Mouse (Mus musculus) MEL (cell line): Measurements from ENCODE around the gene Kcna7. TPM values are rescaled to one million over a fixed set of nuclear protein-coding genes. Genes with fewer than 3 reads are reported as not detected.
A peak's percentile ranks its signal among the peaks of the same experiment; 100 is the strongest.

Source experiments
- DNase-seq: peaks from one replicate; pipeline ENCODE4 v3.0.0; 2011; ENCODE audit warnings: low read depth, low spot score
- H3K27ac ChIP-seq: 2 replicates; pipeline ENCODE4 v1.5.1; 2012; ENCODE audit warnings: low read depth, mild to moderate bottlenecking, control low read depth, low read length, moderate library complexity; ENCODE audit not compliant: control insufficient read depth
- H3K27me3 ChIP-seq, 2 experiments: fragments of 150-350 bp in 1 of 2; sonication (generic) in 1 of 2; 2 replicates each; pipeline ENCODE4 v1.6.1; 2012; ENCODE audit warnings: low read length in 2 of 2, mild to moderate bottlenecking in 2 of 2, improper control_type of control experiment in 1 of 2, moderate library complexity in 1 of 2; ENCODE audit not compliant: insufficient read depth in 2 of 2, control insufficient read depth in 1 of 2
- H3K36me3 ChIP-seq, 2 experiments: 2 replicates each; pipeline ENCODE4 v1.6.1; 2012 to 2014; ENCODE audit warnings: low read length in 2 of 2, improper control_type of control experiment in 1 of 2, inconsistent platforms in 1 of 2, mild to moderate bottlenecking in 1 of 2; ENCODE audit not compliant: insufficient read depth in 2 of 2, control insufficient read depth in 1 of 2
- H3K4me1 ChIP-seq, 2 experiments: fragments of 150-350 bp in 1 of 2; sonication (generic) in 1 of 2; 2 replicates each; pipeline ENCODE4 v1.6.1; 2012; ENCODE audit warnings: low read length in 2 of 2, improper control_type of control experiment in 1 of 2, mild to moderate bottlenecking in 1 of 2; ENCODE audit not compliant: insufficient read depth in 2 of 2, control insufficient read depth in 1 of 2
- H3K4me3 ChIP-seq, 2 experiments: fragments of 150-350 bp in 1 of 2; sonication (generic) in 1 of 2; 2 replicates each; pipeline ENCODE4 v1.5.1; 2012; ENCODE audit warnings: low read depth in 2 of 2, low read length in 2 of 2, mild to moderate bottlenecking in 2 of 2, moderate library complexity in 2 of 2, control low read depth in 1 of 2, improper control_type of control experiment in 1 of 2; ENCODE audit not compliant: control insufficient read depth in 1 of 2, insufficient read depth in 1 of 2
- H3K79me2 ChIP-seq: 2 replicates; pipeline ENCODE4 v1.6.1; 2012; ENCODE audit warnings: mild to moderate bottlenecking, low read length, moderate library complexity; ENCODE audit not compliant: control insufficient read depth, poor library complexity, insufficient read depth
- H3K9ac ChIP-seq: 2 replicates; pipeline ENCODE4 v1.6.1; 2012; ENCODE audit warnings: low read depth, mild to moderate bottlenecking, control low read depth, low read length, moderate library complexity; ENCODE audit not compliant: control insufficient read depth, poor library complexity, severe bottlenecking
- H3K9me3 ChIP-seq: fragments of 150-350 bp; sonication (generic); replicated peaks from 2 replicates; pipeline ENCODE4 v1.6.1; 2012; ENCODE audit warnings: mild to moderate bottlenecking, low read length, improper control_type of control experiment, moderate library complexity; ENCODE audit not compliant: insufficient read depth
- BHLHE40 ChIP-seq: IDR thresholded peaks from 2 replicates; pipeline ENCODE4 v1.6.1; 2012; ENCODE audit warnings: low read depth, mild to moderate bottlenecking, inconsistent platforms, low read length, improper control_type of control experiment, borderline replicate concordance
- CHD1 ChIP-seq: IDR thresholded peaks from 2 replicates; pipeline ENCODE4 v1.6.1; 2012; ENCODE audit warnings: low read depth, mild to moderate bottlenecking, inconsistent platforms, low read length, improper control_type of control experiment
- CHD2 ChIP-seq: IDR thresholded peaks from 2 replicates; pipeline ENCODE4 v1.6.1; 2011; ENCODE audit warnings: low read length, improper control_type of control experiment
- CTCF ChIP-seq, 3 experiments: IDR thresholded peaks in 2 of 3; conservative IDR thresholded peaks in 1 of 3; 2 replicates each; pipeline ENCODE4 v1.5.1; 2011 to 2012; ENCODE audit warnings: low read length in 3 of 3, low read depth in 2 of 3, mild to moderate bottlenecking in 2 of 3, improper control_type of control experiment in 1 of 3, inconsistent platforms in 1 of 3, mixed read lengths in 1 of 3, moderate library complexity in 1 of 3; ENCODE audit not compliant: control insufficient read depth in 1 of 3, insufficient read depth in 1 of 3, poor library complexity in 1 of 3, severe bottlenecking in 1 of 3
- E2F4 ChIP-seq: IDR thresholded peaks from 2 replicates; pipeline ENCODE4 v1.6.1; 2011; ENCODE audit warnings: low read depth, low read length, improper control_type of control experiment, borderline replicate concordance
- EP300 ChIP-seq, 2 experiments: IDR thresholded peaks; 2 replicates each; pipeline ENCODE4 v1.6.1; 2011; ENCODE audit warnings: improper control_type of control experiment in 2 of 2, low read length in 2 of 2, low read depth in 1 of 2, mild to moderate bottlenecking in 1 of 2
- GABPA ChIP-seq: IDR thresholded peaks from 2 replicates; pipeline ENCODE4 v1.6.1; 2012; ENCODE audit warnings: low read depth, mild to moderate bottlenecking, inconsistent platforms, low read length, improper control_type of control experiment, moderate library complexity
- GATA1 ChIP-seq: IDR thresholded peaks from 2 replicates; pipeline ENCODE4 v1.6.1; 2011; ENCODE audit warnings: low read depth, low read length, improper control_type of control experiment
- HCFC1 ChIP-seq: IDR thresholded peaks from 2 replicates; pipeline ENCODE4 v1.6.1; 2012; ENCODE audit warnings: low read depth, mild to moderate bottlenecking, inconsistent platforms, low read length, improper control_type of control experiment, moderate library complexity
- JUND ChIP-seq: IDR thresholded peaks from 2 replicates; pipeline ENCODE4 v1.6.1; 2011; ENCODE audit warnings: low read depth, mild to moderate bottlenecking, improper control_type of control experiment, low read length
- KAT2A ChIP-seq: conservative IDR thresholded peaks from 2 replicates; pipeline ENCODE4 v1.6.1; 2012; ENCODE audit warnings: low read depth, low read length, improper control_type of control experiment, inconsistent platforms
- MAFK ChIP-seq: IDR thresholded peaks from 2 replicates; pipeline ENCODE4 v1.6.1; 2011; ENCODE audit warnings: low read depth, mild to moderate bottlenecking, low read length, improper control_type of control experiment, borderline replicate concordance
- MAZ ChIP-seq: IDR thresholded peaks from 2 replicates; pipeline ENCODE4 v1.6.1; 2012; ENCODE audit warnings: low read depth, mild to moderate bottlenecking, inconsistent platforms, low read length, improper control_type of control experiment
- MEF2A ChIP-seq: IDR thresholded peaks from 2 replicates; pipeline ENCODE4 v1.6.1; 2014; ENCODE audit warnings: low read depth, mild to moderate bottlenecking, inconsistent platforms, low read length, improper control_type of control experiment; ENCODE audit not compliant: poor library complexity, insufficient replicate concordance, severe bottlenecking; ENCODE audit errors: extremely low read depth
- MXI1 ChIP-seq: IDR thresholded peaks from 2 replicates; pipeline ENCODE4 v1.6.1; 2011; ENCODE audit warnings: mild to moderate bottlenecking, low read depth, low read length, improper control_type of control experiment
- MYB ChIP-seq: IDR thresholded peaks from 2 replicates; pipeline ENCODE4 v1.6.1; 2011; ENCODE audit warnings: mild to moderate bottlenecking, low read depth, low read length, improper control_type of control experiment
- MYC ChIP-seq: IDR thresholded peaks from 2 replicates; pipeline ENCODE4 v1.6.1; 2011; ENCODE audit warnings: low read depth, mild to moderate bottlenecking, low read length, improper control_type of control experiment, moderate library complexity
- NRF1 ChIP-seq: IDR thresholded peaks from 2 replicates; pipeline ENCODE4 v1.6.1; 2014; ENCODE audit warnings: low read depth, mild to moderate bottlenecking, inconsistent platforms, low read length, improper control_type of control experiment, moderate library complexity; ENCODE audit not compliant: poor library complexity, insufficient read depth, severe bottlenecking
- POLR2A ChIP-seq, 2 experiments: IDR thresholded peaks; 2 replicates each; pipeline ENCODE4 v1.6.1; 2011 to 2012; ENCODE audit warnings: low read length in 2 of 2, mild to moderate bottlenecking in 2 of 2, control low read depth in 1 of 2, improper control_type of control experiment in 1 of 2, low read depth in 1 of 2, moderate library complexity in 1 of 2; ENCODE audit not compliant: control insufficient read depth in 1 of 2, insufficient read depth in 1 of 2, poor library complexity in 1 of 2
- POLR2AphosphoS2 ChIP-seq: IDR thresholded peaks from 2 replicates; pipeline ENCODE4 v1.6.1; 2011; ENCODE audit warnings: low read length, improper control_type of control experiment
- POLR2AphosphoS5 ChIP-seq: IDR thresholded peaks from 2 replicates; pipeline ENCODE4 v1.6.1; 2012; ENCODE audit warnings: low read depth, borderline replicate concordance, mild to moderate bottlenecking, inconsistent platforms, low read length, moderate library complexity, mixed read lengths
- RAD21 ChIP-seq: IDR thresholded peaks from 2 replicates; pipeline ENCODE4 v1.6.1; 2011; ENCODE audit warnings: mild to moderate bottlenecking, low read depth, low read length, improper control_type of control experiment
- RCOR1 ChIP-seq: IDR thresholded peaks from 2 replicates; pipeline ENCODE4 v1.6.1; 2012; ENCODE audit warnings: low read depth, mild to moderate bottlenecking, inconsistent platforms, low read length, improper control_type of control experiment
- SIN3A ChIP-seq: IDR thresholded peaks from 2 replicates; pipeline ENCODE4 v1.6.1; 2012; ENCODE audit warnings: low read length, improper control_type of control experiment, inconsistent platforms
- SMC3 ChIP-seq: IDR thresholded peaks from 2 replicates; pipeline ENCODE4 v1.6.1; 2011; ENCODE audit warnings: low read depth, low read length, improper control_type of control experiment
- TAL1 ChIP-seq: IDR thresholded peaks from 2 replicates; pipeline ENCODE4 v1.6.1; 2012; ENCODE audit warnings: mild to moderate bottlenecking, inconsistent platforms, low read length, moderate library complexity, mixed read lengths
- TBP ChIP-seq: IDR thresholded peaks from 2 replicates; pipeline ENCODE4 v1.8.0; 2011; ENCODE audit warnings: low read depth, low read length, improper control_type of control experiment
- TCF12 ChIP-seq: IDR thresholded peaks from 2 replicates; pipeline ENCODE4 v1.6.1; 2014; ENCODE audit warnings: low read depth, mild to moderate bottlenecking, inconsistent platforms, low read length, improper control_type of control experiment, moderate library complexity
- UBTF ChIP-seq: IDR thresholded peaks from 2 replicates; pipeline ENCODE4 v1.6.1; 2012; ENCODE audit warnings: low read depth, mild to moderate bottlenecking, inconsistent platforms, low read length, improper control_type of control experiment, moderate library complexity, borderline replicate concordance; ENCODE audit not compliant: insufficient read depth
- USF1 ChIP-seq: IDR thresholded peaks from 2 replicates; pipeline ENCODE4 v1.6.1; 2014; ENCODE audit warnings: low read depth, mild to moderate bottlenecking, inconsistent platforms, low read length, improper control_type of control experiment, moderate library complexity
- USF2 ChIP-seq, 2 experiments: IDR thresholded peaks; 2 replicates each; pipeline ENCODE4 v1.6.1; 2011 to 2012; ENCODE audit warnings: improper control_type of control experiment in 2 of 2, low read length in 2 of 2, borderline replicate concordance in 1 of 2, inconsistent platforms in 1 of 2, low read depth in 1 of 2, mild to moderate bottlenecking in 1 of 2; ENCODE audit not compliant: insufficient read depth in 1 of 2
- ZC3H11A ChIP-seq: IDR thresholded peaks from 2 replicates; pipeline ENCODE4 v1.6.1; 2012; ENCODE audit warnings: low read depth, mild to moderate bottlenecking, inconsistent platforms, low read length, improper control_type of control experiment
- ZKSCAN1 ChIP-seq: IDR thresholded peaks from 2 replicates; pipeline ENCODE4 v1.6.1; 2012; ENCODE audit warnings: low read depth, mild to moderate bottlenecking, inconsistent platforms, low read length, improper control_type of control experiment, moderate library complexity
- ZMIZ1 ChIP-seq: IDR thresholded peaks from 2 replicates; pipeline ENCODE4 v1.6.1; 2012; ENCODE audit warnings: low read depth, mild to moderate bottlenecking, inconsistent platforms, low read length, improper control_type of control experiment, moderate library complexity
- polyA plus RNA-seq, 2 experiments: library from polyadenylated mRNA; stranded (reverse) in 1 of 2; unstranded in 1 of 2; fragments of >175 nt in 1 of 2; fragments of >200 nt in 1 of 2; gene quantifications; 2 replicates each; pipeline versions ENCODE4 v1.2.1 to v1.2.4; 2012; ENCODE audit warnings: low replicate concordance in 2 of 2, low read depth in 1 of 2; ENCODE audit not compliant: insufficient read length in 2 of 2, insufficient read depth in 1 of 2, missing spikeins in 1 of 2
- total RNA-seq: library from RNA; depleted of rRNA; stranded (reverse); fragments of 300-350 nt; gene quantifications from 2 replicates; pipeline ENCODE4 v1.2.3, GENCODE M21; 2012

The Kcna7 gene
- total and polyA plus RNA-seq, 3 experiments = 0.06 TPM; not detected in 2

DNA sequence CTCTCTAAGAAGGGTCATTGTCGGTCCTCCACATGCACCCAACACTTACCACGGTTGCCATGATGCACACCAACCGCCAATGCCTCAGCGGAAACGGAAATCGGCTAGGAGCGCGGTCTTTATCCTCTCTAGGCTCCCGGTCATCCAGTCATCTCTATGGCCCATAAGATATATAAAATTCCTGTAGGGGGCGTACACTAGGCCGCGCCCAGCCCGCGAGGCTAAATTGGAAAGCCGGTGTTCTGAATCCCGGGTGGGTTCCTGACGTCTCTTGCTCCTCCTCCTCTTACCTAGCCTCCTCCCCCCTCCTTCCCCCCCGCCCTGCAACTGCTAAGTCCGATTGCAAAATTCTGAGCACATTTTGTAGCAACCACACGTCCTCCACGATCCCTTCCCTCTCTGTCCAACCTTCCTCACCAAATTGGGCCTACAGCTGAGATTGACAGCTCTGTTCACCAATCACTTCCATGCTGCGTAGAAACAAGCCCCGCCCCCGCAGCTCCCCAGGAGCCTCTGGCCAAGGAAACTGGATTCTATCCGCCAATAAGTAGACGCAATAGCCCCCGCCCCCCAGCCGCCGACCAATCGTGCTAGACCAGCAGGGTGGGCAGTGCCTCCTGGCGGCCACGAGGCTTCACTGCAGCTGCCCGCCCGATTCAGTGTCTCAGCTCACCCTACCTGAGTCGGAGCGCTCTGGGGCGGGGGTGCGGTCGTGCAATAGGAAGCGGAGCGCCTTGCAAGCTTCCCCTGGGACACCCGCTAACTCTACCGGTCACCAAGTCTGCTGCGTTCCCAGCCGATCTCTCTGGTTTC is 29.0 kb downstream of the Kcna7 start, which contains the start of gene Gys1:
Gene Gys1 (plus strand): TSS at position 642 of the 813 bp plus-strand sequence.
- peak within 1 kb of the TSS; percentile 90 to 97 for H3K4me3 ChIP-seq
- peak within 1 kb of the TSS; percentile 90 for H3K27ac ChIP-seq
- peak within 1 kb of the TSS; percentile 97 for H3K9ac ChIP-seq
- peaks cover 50% of the 10 kb centered on the region for H3K79me2 ChIP-seq
- DNase-seq = peak; percentile 100
- peaks cover 8% of the 10 kb centered on the region in 2 experiments; a peak in 3 of 4 replicates for H3K36me3 ChIP-seq
- H3K4me1 ChIP-seq = peaks cover 0 to 9% of the 10 kb centered on the region in 2 experiments; a peak in 3 of 4 replicates
- no peaks in the 10 kb centered on the region for H3K27me3 ChIP-seq
- no peaks in the 10 kb centered on the region for H3K9me3 ChIP-seq
- peak; percentile 92 for TF ChIP-seq HCFC1
- TF ChIP-seq ZMIZ1 = peak; percentile 76
- peak; percentile 53; the same call in 1 of the 2 replicates for TF ChIP-seq NRF1
- peak; percentile 96 for TF ChIP-seq MXI1
- no peak for TF ChIP-seq MAFK
- peak; percentile 4 for TF ChIP-seq RAD21
- peak; percentile 62 to 79; a peak in 3 of 4 replicates for TF ChIP-seq POLR2A (IDR thresholded peaks at IDR 0.05; ENCODE audit: control insufficient read depth in 1 of 2, insufficient read depth in 1 of 2, low read depth in 1 of 2, low read length in 2 of 2, poor library complexity in 1 of 2)
- TF ChIP-seq POLR2AphosphoS5 = no peak
- TF ChIP-seq E2F4 = no peak
- TF ChIP-seq TAL1 = no peak
- TF ChIP-seq GATA1 = 0 out of 2 replicates have a peak, but pooled peaks have one; percentile 3
- TF ChIP-seq MEF2A = no peak
- TF ChIP-seq CHD2 = peak; percentile 87
- peak; percentile 62 for TF ChIP-seq TCF12
- TF ChIP-seq MAZ = peak; percentile 82
- no peak for TF ChIP-seq ZKSCAN1
- TF ChIP-seq MYB = peak; percentile 91
- peak; percentile 51 for TF ChIP-seq SMC3
- TF ChIP-seq USF1 = 0 out of 2 replicates have a peak, but pooled peaks have one; percentile 33
- peak; percentile 98 for TF ChIP-seq MYC
- peak; percentile 64 for TF ChIP-seq KAT2A
- peak; percentile 98 for TF ChIP-seq SIN3A
- no peak for TF ChIP-seq USF2 (IDR thresholded peaks at IDR 0.05; ENCODE audit: borderline replicate concordance in 1 of 2, insufficient read depth in 1 of 2, low read depth in 1 of 2, low read length in 2 of 2)
- peak; percentile 75 to 97 (median 93) for TF ChIP-seq CTCF (IDR thresholded peaks at IDR 0.05 in 2 of 3, conservative IDR thresholded peaks at IDR 0.05 in 1 of 3; ENCODE audit: control insufficient read depth in 1 of 3, insufficient read depth in 1 of 3, low read depth in 2 of 3, low read length in 3 of 3, poor library complexity in 1 of 3, severe bottlenecking in 1 of 3)
- peak; percentile 25; the same call in 1 of the 2 replicates for TF ChIP-seq BHLHE40
- peak; percentile 82 for TF ChIP-seq POLR2AphosphoS2
- TF ChIP-seq ZC3H11A = 0 out of 2 replicates have a peak, but pooled peaks have one; percentile 9
- no peak for TF ChIP-seq JUND
- TF ChIP-seq UBTF = 0 out of 2 replicates have a peak, but pooled peaks have one; percentile 65
- peak in 1 of 2 experiments; percentile 62; a peak in 2 of 4 replicates for TF ChIP-seq EP300 (IDR thresholded peaks at IDR 0.05; ENCODE audit: low read depth in 1 of 2, low read length in 2 of 2)
- peak; percentile 52; the same call in 1 of the 2 replicates for TF ChIP-seq GABPA
- no peak for TF ChIP-seq RCOR1
- TF ChIP-seq TBP = peak; percentile 86
- no peak; the same call in 1 of the 2 replicates for TF ChIP-seq CHD1
